Mouse (Mus musculus): ENCODE results near the gene Pls1.

Pls1 gene

GRCm38 (mm10) chr9:95801610-95802451 is 43.3 kb downstream of the Pls1 start:
- DNase-seq (ENCODE audit: low spot score): no peak

GRCm38 (mm10) chr9:95796323-95796722 is 48.8 kb downstream of the Pls1 start:
- no peak for DNase-seq (ENCODE audit: low spot score)

- no peak for DNase-seq (ENCODE audit: low spot score)
Measured at GRCm38 (mm10) chr9:95795844-95796243, 49.3 kb downstream of the Pls1 start.

GRCm38 (mm10) chr9:95795077-95795784 is 49.9 kb downstream of the Pls1 start:
- no peak for DNase-seq (ENCODE audit: low spot score)

GRCm38 (mm10) chr9:95793986-95794744 is 50.9 kb downstream of the Pls1 start:
- DNase-seq (ENCODE audit: low spot score): no peak

- DNase-seq (ENCODE audit: low spot score): no peak
Measured at GRCm38 (mm10) chr9:95784888-95785511, 60.1 kb downstream of the Pls1 start.

- DNase-seq (ENCODE audit: low spot score): no peak
Measured at GRCm38 (mm10) chr9:95783646-95784293, 61.3 kb downstream of the Pls1 start.

GRCm38 (mm10) chr9:95771671-95772070 is 73.4 kb downstream of the Pls1 start:
- DNase-seq (ENCODE audit: low spot score): no peak

- no peak for DNase-seq (ENCODE audit: low spot score)
Measured at GRCm38 (mm10) chr9:95763218-95763617, 81.9 kb downstream of the Pls1 start.

GRCm38 (mm10) chr9:95762228-95762627 is 82.9 kb downstream of the Pls1 start:
- no peak for DNase-seq (ENCODE audit: low spot score)

- DNase-seq (ENCODE audit: low spot score): no peak
Measured at GRCm38 (mm10) chr9:95761381-95761780, 83.7 kb downstream of the Pls1 start.

- no peak for DNase-seq (ENCODE audit: low spot score)
Measured at GRCm38 (mm10) chr9:95750746-95751145, 94.4 kb downstream of the Pls1 start.

GRCm38 (mm10) chr9:95750037-95750511 is 95.0 kb downstream of the Pls1 start, which contains the start of gene Trpc1:
TSS of gene Trpc1 (minus strand) at chr9:95750375.
- peak; percentile 52 for DNase-seq (ENCODE audit: low spot score)

GRCm38 (mm10) chr9:95749461-95749928 is 95.6 kb downstream of the Pls1 start:
- DNase-seq (ENCODE audit: low spot score): no peak

GRCm38 (mm10) chr9:95747298-95747697 is 97.8 kb downstream of the Pls1 start:
- no peak for DNase-seq (ENCODE audit: low spot score)

- no peak for DNase-seq (ENCODE audit: low spot score)
Measured at GRCm38 (mm10) chr9:95744845-95745613, 100.1 kb downstream of the Pls1 start.

- no peak for DNase-seq (ENCODE audit: low spot score)
Measured at GRCm38 (mm10) chr9:95736238-95736637, 108.9 kb downstream of the Pls1 start.

- DNase-seq (ENCODE audit: low spot score): no peak
Measured at GRCm38 (mm10) chr9:95712574-95712973, 132.5 kb downstream of the Pls1 start.

- DNase-seq (ENCODE audit: low spot score): no peak
Measured at GRCm38 (mm10) chr9:95708943-95709342, 136.2 kb downstream of the Pls1 start.

- DNase-seq (ENCODE audit: low spot score): no peak
Measured at GRCm38 (mm10) chr9:95705371-95705770, 139.7 kb downstream of the Pls1 start.
